Mouse (Mus musculus): ENCODE data around the gene Mapk3.

DNA sequence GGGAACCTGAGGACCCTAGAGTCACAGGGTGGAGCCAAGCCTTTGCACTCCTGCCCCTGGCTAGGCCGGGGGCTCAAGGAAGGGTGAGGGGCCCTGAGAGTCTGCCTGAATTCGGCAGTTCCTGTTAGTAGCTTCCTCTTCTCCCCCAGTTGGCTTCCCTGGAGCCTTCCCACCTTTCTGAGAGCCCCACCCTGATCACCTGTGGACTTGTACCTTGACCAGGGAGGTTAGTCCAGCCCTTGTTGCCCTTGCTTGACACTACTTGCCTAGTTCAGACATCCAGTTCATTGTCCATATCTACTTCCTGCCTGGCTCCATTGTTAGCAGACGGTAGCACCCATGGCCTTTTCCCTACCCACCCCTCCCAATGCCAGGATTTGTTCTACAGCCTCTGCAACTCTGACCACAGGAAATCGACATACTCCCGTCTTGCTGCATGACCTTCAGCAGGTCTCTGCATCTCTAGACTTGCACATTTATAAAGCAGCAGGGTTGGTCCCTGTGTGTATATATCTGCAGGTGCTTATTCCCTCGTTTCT lies 2.2 kb downstream of the Mapk3 start:
- TF ChIP-seq POLR2A (IDR thresholded peaks at IDR 0.05; ENCODE audit: control insufficient read depth, low read depth, low read length): no peak
- TF ChIP-seq CTCF (IDR thresholded peaks at IDR 0.05; ENCODE audit: control insufficient read depth, insufficient read depth, insufficient replicate concordance, low read depth, low read length): no peak

Data from testis, adult 2 months (tissue).